Mouse (Mus musculus) thymus, postnatal 4 days (tissue): ENCODE results near the gene Camk2d.

Experiments used
- DNase-seq: peaks from one replicate; pipeline ENCODE4 v3.0.0; 2021

Gene Camk2d

GRCm38 (mm10) chr3:126695456-126696293 is 99.6 kb downstream of the Camk2d start:
- DNase-seq, result no peak

GRCm38 (mm10) chr3:126696620-126697019 is 100.5 kb downstream of the Camk2d start:
- DNase-seq, result peak; percentile 45

- no peak for DNase-seq
These were observed 103.6 kb downstream of the Camk2d start for GRCm38 (mm10) chr3:126699740-126700139.

- DNase-seq, result no peak
These were observed 105.0 kb downstream of the Camk2d start for GRCm38 (mm10) chr3:126701067-126701466.

GRCm38 (mm10) chr3:126701586-126701985 is 105.5 kb downstream of the Camk2d start:
- no peak for DNase-seq

- DNase-seq, result no peak
These were observed 109.4 kb downstream of the Camk2d start for GRCm38 (mm10) chr3:126705490-126705889.

GRCm38 (mm10) chr3:126714281-126714680 is 118.2 kb downstream of the Camk2d start:
- no peak for DNase-seq

GRCm38 (mm10) chr3:126723021-126723449 is 126.9 kb downstream of the Camk2d start:
- DNase-seq, result no peak

GRCm38 (mm10) chr3:126723458-126723857 is 127.4 kb downstream of the Camk2d start:
- no peak for DNase-seq

GRCm38 (mm10) chr3:126725647-126726046 is 129.5 kb downstream of the Camk2d start:
- DNase-seq, result no peak

GRCm38 (mm10) chr3:126727387-126727786 is 131.3 kb downstream of the Camk2d start:
- DNase-seq, result no peak

- no peak for DNase-seq
These were observed 134.3 kb downstream of the Camk2d start for GRCm38 (mm10) chr3:126730411-126730810.

- DNase-seq, result no peak
These were observed 136.2 kb downstream of the Camk2d start for GRCm38 (mm10) chr3:126732323-126732722.

- no peak for DNase-seq
These were observed 138.4 kb downstream of the Camk2d start for GRCm38 (mm10) chr3:126734533-126734932.

- DNase-seq, result no peak
These were observed 139.1 kb downstream of the Camk2d start for GRCm38 (mm10) chr3:126735211-126735610.

GRCm38 (mm10) chr3:126737128-126737527 is 141.0 kb downstream of the Camk2d start:
- no peak for DNase-seq

GRCm38 (mm10) chr3:126740146-126740545 is 144.0 kb downstream of the Camk2d start:
- no peak for DNase-seq

GRCm38 (mm10) chr3:126744432-126745133 is 148.5 kb downstream of the Camk2d start:
- no peak for DNase-seq

GRCm38 (mm10) chr3:126746148-126746803 is 150.2 kb downstream of the Camk2d start:
- no peak for DNase-seq

- no peak for DNase-seq
These were observed 151.5 kb downstream of the Camk2d start for GRCm38 (mm10) chr3:126747628-126748027.

- DNase-seq, result no peak
These were observed 155.4 kb downstream of the Camk2d start for GRCm38 (mm10) chr3:126751377-126752098.

- no peak for DNase-seq
These were observed 156.9 kb downstream of the Camk2d start for GRCm38 (mm10) chr3:126752978-126753377.

- no peak for DNase-seq
These were observed 162.3 kb downstream of the Camk2d start for GRCm38 (mm10) chr3:126758398-126758797.
